Mouse (Mus musculus) hematopoietic stem cell, adult 5-6 weeks (primary cell): ENCODE results near the gene Clec2g. TPM values are rescaled to one million over a fixed set of nuclear protein-coding genes. Genes with fewer than 3 reads are reported as not detected.
"Not testable (repeated sequence)": the region's sequence is repeated elsewhere in the genome, so short reads cannot be mapped to it uniquely, and the experiment has no call there.

Experiments used
- ATAC-seq, 2 experiments: fragments of 125-278 bp in 1 of 2; replicated peaks in 1 of 2; 2 replicates each; pipeline ENCODE4 v1.8.0; 2016 to 2017; ENCODE audit warnings: inconsistent platforms in 2 of 2, mild to moderate bottlenecking in 2 of 2, moderate number of reproducible peaks in 2 of 2, low read depth in 1 of 2, moderate TSS enrichment in 1 of 2; ENCODE audit not compliant: low FRiP score in 2 of 2, poor library complexity in 2 of 2, severe bottlenecking in 2 of 2, insufficient read depth in 1 of 2, low TSS enrichment in 1 of 2
- total RNA-seq: library from RNA; stranded (forward); fragments of 172-1452, 232-1000 nt; gene quantifications from 2 replicates; pipeline ENCODE4 v1.2.3, GENCODE M21; 2017

Gene Clec2g
- total RNA-seq, 1 experiment from 2014 or later = not detected

GRCm38 (mm10) chr6:128996768-128997442, 62.7 kb downstream of the Clec2g start:
- ATAC-seq = no peak

- ATAC-seq = no peak
These were observed 67.2 kb downstream of the Clec2g start for GRCm38 (mm10) chr6:129001392-129001791.

- ATAC-seq = no peak
These were observed 74.4 kb downstream of the Clec2g start for GRCm38 (mm10) chr6:129008552-129008951.

- not testable (repeated sequence) for ATAC-seq
These were observed 75.8 kb downstream of the Clec2g start for GRCm38 (mm10) chr6:129009846-129010504.

- no peak for ATAC-seq
These were observed 76.3 kb downstream of the Clec2g start for GRCm38 (mm10) chr6:129010505-129010873.

- ATAC-seq = not testable (repeated sequence)
These were observed 77.8 kb downstream of the Clec2g start for GRCm38 (mm10) chr6:129012012-129012411.

GRCm38 (mm10) chr6:129012966-129013365, 78.8 kb downstream of the Clec2g start:
- ATAC-seq = no peak

- no peak for ATAC-seq
These were observed 79.6 kb downstream of the Clec2g start for GRCm38 (mm10) chr6:129013762-129014276.

GRCm38 (mm10) chr6:129014399-129014798, 80.2 kb downstream of the Clec2g start:
- ATAC-seq = peak in 1 of 2 experiments; percentile 32; a peak in 1 of 4 replicates

- ATAC-seq = no peak
These were observed 93.5 kb downstream of the Clec2g start for GRCm38 (mm10) chr6:129027451-129028248.

- ATAC-seq = peak; percentile 32 to 36; a peak in 1 of 4 replicates
These were observed 96.1 kb downstream of the Clec2g start for GRCm38 (mm10) chr6:129030175-129030824.

- no peak for ATAC-seq
These were observed 96.8 kb downstream of the Clec2g start for GRCm38 (mm10) chr6:129030964-129031363.

GRCm38 (mm10) chr6:129033397-129033796, 99.2 kb downstream of the Clec2g start:
- ATAC-seq = peak; percentile 56 to 60; a peak in 3 of 4 replicates

Other genes starting within 250 kb of the Clec2g start
- not detected in 2 replicates for gene Klrb1, start 211.3 kb upstream of the Clec2g start, total RNA-seq
- 4.6 and 5.6 TPM in 2 replicates for gene Klrb1c, start 145.2 kb upstream of the Clec2g start, total RNA-seq
- 1.1 TPM in 1 of 2 replicates, not detected in the other for gene Gm44511, start 108.1 kb upstream of the Clec2g start, total RNA-seq
- gene Klrb1b, start 108.0 kb upstream of the Clec2g start, total RNA-seq = 0.20 and 1.1 TPM in 2 replicates
- gene Clec2i, start 46.8 kb upstream of the Clec2g start, total RNA-seq = 17.0 and 22.4 TPM in 2 replicates
- 109 and 150 TPM in 2 replicates for gene BC035044, start 43.3 kb upstream of the Clec2g start, total RNA-seq
- 0.15 and 8.1 TPM in 2 replicates for gene Klrb1f, start 111.5 kb downstream of the Clec2g start, total RNA-seq
- gene Clec2e, start 166.5 kb downstream of the Clec2g start, total RNA-seq = not detected in 2 replicates
- gene Clec2d, start 246.2 kb downstream of the Clec2g start, total RNA-seq = 219 and 223 TPM in 2 replicates